Mouse (Mus musculus) gastrocnemius, adult 2 months (tissue): Measurements from ENCODE around the gene Cd47. TPM values are rescaled to one million over a fixed set of nuclear protein-coding genes. Genes with fewer than 3 reads are reported as not detected.

Experiments
- DNase-seq: peaks from one replicate; pipeline ENCODE4 v3.0.0; 2022
- H3K27ac ChIP-seq: fragments of 200-600 bp; 2 replicates; pipeline ENCODE4 v1.8.1; 2022; ENCODE audit warnings: mild to moderate bottlenecking
- H3K4me3 ChIP-seq: fragments of 200-600 bp; 2 replicates; pipeline ENCODE4 v1.8.1; 2022; ENCODE audit warnings: mild to moderate bottlenecking, moderate library complexity
- CTCF ChIP-seq: fragments of 200-600 bp; IDR thresholded peaks from 2 replicates; pipeline ENCODE4 v1.8.1; 2022; ENCODE audit warnings: antibody characterized with exemption, mild to moderate bottlenecking, moderate library complexity
- intact Hi-C: fragments of 180-260 bp; cut with DNase I; formaldehyde crosslinking; loops from one replicate; pipeline ENCODE4 v1.15.1; 2025
- total RNA-seq, 2 experiments: library from RNA; stranded (reverse); gene quantifications; 2 replicates each; pipeline ENCODE4 v1.2.3; 2021

Cd47 gene
- total RNA-seq, 2 experiments from 2014 or later = 24.0 to 29.3 TPM

DNA sequence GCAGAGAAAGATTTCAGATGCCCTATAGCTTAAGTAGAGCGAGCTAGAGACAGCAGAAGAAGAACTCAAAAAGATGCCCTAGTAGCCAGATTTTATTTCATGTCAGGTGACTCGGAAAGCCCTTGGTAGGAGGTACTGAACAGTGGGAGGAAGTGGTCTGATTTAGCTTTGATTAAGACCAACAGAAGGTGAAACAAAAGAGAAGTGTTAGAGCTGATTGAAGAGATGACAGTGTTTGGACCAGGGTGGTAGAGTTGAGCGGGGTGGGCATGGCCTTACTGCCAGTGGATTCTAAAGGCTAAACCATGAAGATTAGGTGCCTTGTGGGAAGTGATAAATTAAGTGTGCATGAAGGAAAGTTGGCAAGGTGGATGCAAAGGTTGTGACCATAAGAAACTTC is 162.0 kb downstream of the Cd47 start:
- TF ChIP-seq CTCF = no peak
- Histone ChIP-seq H3K4me3 (no peak overlapping the region), H3K27ac (no peak overlapping the region)
- intact Hi-C loops = no loop called here
- DNase-seq = no peak

DNA sequence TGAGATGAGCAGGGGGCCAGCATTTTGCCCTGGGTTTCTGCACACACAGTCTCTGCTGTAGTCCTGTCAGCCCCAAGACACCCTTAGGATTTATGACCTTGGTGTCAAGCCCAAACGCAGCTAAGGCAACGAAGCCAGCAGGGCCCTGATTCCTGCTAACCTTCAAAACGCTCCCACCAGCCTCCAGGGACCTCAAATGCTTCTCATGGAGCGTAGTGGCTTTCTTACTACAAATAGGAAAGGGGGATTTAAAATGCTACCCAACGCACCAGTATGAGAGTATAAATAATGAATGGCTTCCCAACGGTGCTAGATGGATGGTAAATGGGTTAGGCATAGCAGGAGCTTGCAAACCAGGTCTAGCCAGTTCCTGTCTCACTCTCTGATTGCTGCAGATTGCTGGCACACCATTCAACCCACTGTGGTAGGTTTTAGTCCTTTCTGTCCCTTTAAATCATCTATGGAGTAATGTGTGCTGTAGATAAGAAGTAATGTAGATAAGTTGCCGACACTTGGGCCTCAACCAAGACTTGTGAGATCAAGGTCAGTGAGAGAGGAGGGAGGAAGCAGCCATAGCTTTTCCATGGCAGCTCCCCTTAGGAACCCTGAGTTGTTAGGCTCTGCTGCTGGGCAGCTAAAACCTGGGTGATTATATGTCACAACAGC is 164.1 kb downstream of the Cd47 start:
- H3K27ac ChIP-seq = no peak overlapping the region; the same call in 1 of the 2 replicates
- DNase-seq = no peak
- intact Hi-C loops = no loop called here
- TF ChIP-seq CTCF = no peak
- H3K4me3 ChIP-seq = no peak overlapping the region

Other genes with a start within 250 kb of the Cd47 start
- 1 to 10 TPM; 7.9 to 8.6 TPM for gene Ift57, start 101.3 kb upstream of the Cd47 start, total RNA-seq